Mouse (Mus musculus): Measurements from ENCODE around the gene Idh2. TPM values are rescaled to one million over a fixed set of nuclear protein-coding genes. Genes with fewer than 3 reads are reported as not detected.
A peak's percentile ranks its signal among the peaks of the same experiment; 100 is the strongest.

Gene Idh2
- total RNA-seq, 1 experiment = 108 TPM

GRCm38 (mm10) chr7:80068341-80068740 is 46.9 kb downstream of the Idh2 start:
- no peaks in the 10 kb centered on the region for H3K9me3 ChIP-seq (ENCODE audit: control insufficient read depth, insufficient read depth, low read depth, low read length)
- H3K4me1 ChIP-seq (ENCODE audit: control insufficient read depth in 2 of 2, insufficient read depth in 2 of 2, low read length in 2 of 2, poor library complexity in 1 of 2) = peaks cover 15 to 44% of the 10 kb centered on the region in 2 experiments
- peaks cover 23% of the 10 kb centered on the region; the same call in 1 of the 2 replicates for H3K36me3 ChIP-seq (ENCODE audit: control insufficient read depth, insufficient read depth, low read length, poor library complexity, severe bottlenecking)
- in situ Hi-C loops (cut with MboI; ENCODE audit: low sequenced_read_pairs in 2 of 2, unreplicated experiment in 2 of 2) = no loop called here
- no peak overlapping the region for H3K27ac ChIP-seq (ENCODE audit: insufficient read depth, low read depth, low read length, poor library complexity, severe bottlenecking)
- H3K9ac ChIP-seq (ENCODE audit: insufficient read depth, low read depth, low read length, poor library complexity, severe bottlenecking) = no peak overlapping the region; the same call in 1 of the 2 replicates
- peak overlapping the region in 1 of 2 experiments; percentile 2; a peak in 1 of 4 replicates for H3K4me3 ChIP-seq (ENCODE audit: insufficient read depth in 1 of 2, low read depth in 1 of 2, low read length in 2 of 2, poor library complexity in 1 of 2, severe bottlenecking in 1 of 2)
- no peak for DNase-seq (ENCODE audit: low read depth, low spot score)
- TF ChIP-seq ZNF384 (IDR thresholded peaks at IDR 0.05; ENCODE audit: low read depth, low read length) = no peak
- no peak for TF ChIP-seq HCFC1 (IDR thresholded peaks at IDR 0.05; ENCODE audit: borderline replicate concordance, insufficient read depth, low read length)
- TF ChIP-seq ZC3H11A (IDR thresholded peaks at IDR 0.05; ENCODE audit: borderline replicate concordance, low read depth, low read length) = no peak
- TF ChIP-seq MAFK (IDR thresholded peaks at IDR 0.05; ENCODE audit: insufficient read depth, low read depth, low read length) = no peak
- no peak for TF ChIP-seq CHD2 (IDR thresholded peaks at IDR 0.05; ENCODE audit: low read depth, low read length)

- no peak overlapping the region for H3K4me3 ChIP-seq (ENCODE audit: insufficient read depth in 1 of 2, low read depth in 1 of 2, low read length in 2 of 2, poor library complexity in 1 of 2, severe bottlenecking in 1 of 2)
- peaks cover 13 to 46% of the 10 kb centered on the region in 2 experiments for H3K4me1 ChIP-seq (ENCODE audit: control insufficient read depth in 2 of 2, insufficient read depth in 2 of 2, low read length in 2 of 2, poor library complexity in 1 of 2)
- in situ Hi-C loops (cut with MboI; ENCODE audit: low sequenced_read_pairs in 2 of 2, unreplicated experiment in 2 of 2) = no loop called here
- H3K36me3 ChIP-seq (ENCODE audit: control insufficient read depth, insufficient read depth, low read length, poor library complexity, severe bottlenecking) = peaks cover 20% of the 10 kb centered on the region; the same call in 1 of the 2 replicates
- H3K9me3 ChIP-seq (ENCODE audit: control insufficient read depth, insufficient read depth, low read depth, low read length) = no peaks in the 10 kb centered on the region
- no peak for TF ChIP-seq HCFC1 (IDR thresholded peaks at IDR 0.05; ENCODE audit: borderline replicate concordance, insufficient read depth, low read length)
- TF ChIP-seq CHD2 (IDR thresholded peaks at IDR 0.05; ENCODE audit: low read depth, low read length) = no peak
- no peak for TF ChIP-seq MAFK (IDR thresholded peaks at IDR 0.05; ENCODE audit: insufficient read depth, low read depth, low read length)
- TF ChIP-seq ZC3H11A (IDR thresholded peaks at IDR 0.05; ENCODE audit: borderline replicate concordance, low read depth, low read length) = no peak
- TF ChIP-seq ZNF384 (IDR thresholded peaks at IDR 0.05; ENCODE audit: low read depth, low read length) = no peak
- H3K27ac ChIP-seq (ENCODE audit: insufficient read depth, low read depth, low read length, poor library complexity, severe bottlenecking) = no peak overlapping the region
- DNase-seq (ENCODE audit: low read depth, low spot score) = no peak
- H3K9ac ChIP-seq (ENCODE audit: insufficient read depth, low read depth, low read length, poor library complexity, severe bottlenecking) = no peak overlapping the region
These were observed 48.3 kb downstream of the Idh2 start for GRCm38 (mm10) chr7:80066675-80067455.

GRCm38 (mm10) chr7:80065250-80065649 is 49.9 kb downstream of the Idh2 start:
- H3K27ac ChIP-seq (ENCODE audit: insufficient read depth, low read depth, low read length, poor library complexity, severe bottlenecking) = no peak overlapping the region
- no peak for DNase-seq (ENCODE audit: low read depth, low spot score)
- no peak overlapping the region for H3K4me3 ChIP-seq (ENCODE audit: insufficient read depth in 1 of 2, low read depth in 1 of 2, low read length in 2 of 2, poor library complexity in 1 of 2, severe bottlenecking in 1 of 2)
- peaks cover 9% of the 10 kb centered on the region; the same call in 1 of the 2 replicates for H3K36me3 ChIP-seq (ENCODE audit: control insufficient read depth, insufficient read depth, low read length, poor library complexity, severe bottlenecking)
- peaks cover 13 to 43% of the 10 kb centered on the region in 2 experiments; a peak in 3 of 4 replicates for H3K4me1 ChIP-seq (ENCODE audit: control insufficient read depth in 2 of 2, insufficient read depth in 2 of 2, low read length in 2 of 2, poor library complexity in 1 of 2)
- no peak for TF ChIP-seq ZNF384 (IDR thresholded peaks at IDR 0.05; ENCODE audit: low read depth, low read length)
- no peak for TF ChIP-seq CHD2 (IDR thresholded peaks at IDR 0.05; ENCODE audit: low read depth, low read length)
- no peak for TF ChIP-seq HCFC1 (IDR thresholded peaks at IDR 0.05; ENCODE audit: borderline replicate concordance, insufficient read depth, low read length)
- no peak for TF ChIP-seq MAFK (IDR thresholded peaks at IDR 0.05; ENCODE audit: insufficient read depth, low read depth, low read length)
- TF ChIP-seq ZC3H11A (IDR thresholded peaks at IDR 0.05; ENCODE audit: borderline replicate concordance, low read depth, low read length) = no peak
- no peaks in the 10 kb centered on the region for H3K9me3 ChIP-seq (ENCODE audit: control insufficient read depth, insufficient read depth, low read depth, low read length)
- H3K9ac ChIP-seq (ENCODE audit: insufficient read depth, low read depth, low read length, poor library complexity, severe bottlenecking) = no peak overlapping the region
- in situ Hi-C loops (cut with MboI; ENCODE audit: low sequenced_read_pairs in 2 of 2, unreplicated experiment in 2 of 2) = no loop called here

GRCm38 (mm10) chr7:80063902-80064736 is 51.1 kb downstream of the Idh2 start:
- Histone ChIP-seq H3K4me1 (ENCODE audit: control insufficient read depth in 2 of 2, insufficient read depth in 2 of 2, low read length in 2 of 2, poor library complexity in 1 of 2) (peaks cover 15 to 39% of the 10 kb centered on the region in 2 experiments), H3K9ac (ENCODE audit: insufficient read depth, low read depth, low read length, poor library complexity, severe bottlenecking) (no peak overlapping the region), H3K36me3 (ENCODE audit: control insufficient read depth, insufficient read depth, low read length, poor library complexity, severe bottlenecking) (peaks cover 4% of the 10 kb centered on the region; the same call in 1 of the 2 replicates), H3K27ac (ENCODE audit: insufficient read depth, low read depth, low read length, poor library complexity, severe bottlenecking) (no peak overlapping the region), H3K4me3 (ENCODE audit: insufficient read depth in 1 of 2, low read depth in 1 of 2, low read length in 2 of 2, poor library complexity in 1 of 2, severe bottlenecking in 1 of 2) (no peak overlapping the region), H3K9me3 (ENCODE audit: control insufficient read depth, insufficient read depth, low read depth, low read length) (no peaks in the 10 kb centered on the region)
- no peak for DNase-seq (ENCODE audit: low read depth, low spot score)
- in situ Hi-C loops (cut with MboI; ENCODE audit: low sequenced_read_pairs in 2 of 2, unreplicated experiment in 2 of 2) = no loop called here
- TF ChIP-seq MAFK (IDR thresholded peaks at IDR 0.05; ENCODE audit: insufficient read depth, low read depth, low read length) (no peak), ZNF384 (IDR thresholded peaks at IDR 0.05; ENCODE audit: low read depth, low read length) (no peak), ZC3H11A (IDR thresholded peaks at IDR 0.05; ENCODE audit: borderline replicate concordance, low read depth, low read length) (no peak), CHD2 (IDR thresholded peaks at IDR 0.05; ENCODE audit: low read depth, low read length) (no peak), HCFC1 (IDR thresholded peaks at IDR 0.05; ENCODE audit: borderline replicate concordance, insufficient read depth, low read length) (no peak)
